Mouse (Mus musculus): Measurements from ENCODE around the gene Gm10842. TPM values are rescaled to one million over a fixed set of nuclear protein-coding genes. Genes with fewer than 3 reads are reported as not detected.

The Gm10842 gene
- polyA plus RNA-seq, 1 experiment from 2014 or later, result not detected

DNA sequence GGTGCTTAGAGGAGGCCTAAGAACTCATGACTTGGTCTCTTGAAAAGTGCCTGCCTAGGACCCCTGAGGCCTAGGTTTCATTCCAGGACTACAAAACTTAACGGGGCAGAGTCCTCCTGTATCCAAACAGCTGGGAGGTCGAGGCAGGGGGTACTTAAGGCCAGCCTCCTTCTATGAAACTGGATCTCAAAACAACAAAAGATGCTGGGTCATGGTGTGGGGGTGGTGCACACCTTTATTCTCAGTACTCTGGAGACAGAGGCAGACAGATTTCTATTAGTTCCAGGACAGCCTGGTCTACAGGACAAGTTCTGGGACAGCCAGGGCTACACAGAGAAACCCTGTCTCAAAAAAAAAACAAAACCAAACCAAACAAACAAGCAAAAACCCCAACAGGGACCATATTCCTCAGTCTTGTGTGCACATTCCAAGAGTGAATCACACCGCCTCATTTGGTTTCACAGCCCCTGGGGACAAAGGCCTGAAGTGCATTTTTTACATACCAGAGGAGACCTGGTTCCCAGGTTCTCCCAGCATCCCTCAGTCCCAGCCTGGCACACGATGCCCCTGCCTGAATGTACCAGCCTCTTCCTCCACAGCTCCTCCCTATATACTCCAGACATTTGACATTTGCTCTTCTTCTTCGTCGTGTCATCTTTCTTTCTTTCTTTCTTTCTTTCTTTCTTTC, 13.1 kb downstream of the Gm10842 start:
- Histone ChIP-seq H3K9ac (ENCODE audit: low read depth, low read length) (no peak overlapping the region), H3K4me2 (ENCODE audit: low read depth, low read length) (no peak overlapping the region), H3K36me3 (ENCODE audit: control insufficient read depth, insufficient read depth) (no peaks in the 10 kb centered on the region), H3K9me3 (replicated peaks; ENCODE audit: control insufficient read depth, low read length) (peaks cover under 1% of the 10 kb centered on the region; the same call in 1 of the 2 replicates), H3K27me3 (ENCODE audit: control insufficient read depth, insufficient read depth, low read depth, low read length) (no peaks in the 10 kb centered on the region), H3K4me1 (ENCODE audit: control insufficient read depth, low read depth, low read length) (peaks cover 23% of the 10 kb centered on the region), H3K4me3 (ENCODE audit: low read depth, low read length) (no peak overlapping the region), H3K27ac (ENCODE audit: low read length) (peak overlapping the region; percentile 33)
- no peak for ATAC-seq (ENCODE audit: low read depth)
- WGBS (ENCODE audit: insufficient replicate concordance), result 63% methylated on average over 6 of the region's 6 CpGs

GRCm38 (mm10) chr11:105161411-105161810, 14.7 kb downstream of the Gm10842 start:
- Histone ChIP-seq H3K9me3 (replicated peaks; ENCODE audit: control insufficient read depth, low read length) (peaks cover 4% of the 10 kb centered on the region), H3K36me3 (ENCODE audit: control insufficient read depth, insufficient read depth) (no peaks in the 10 kb centered on the region), H3K4me1 (ENCODE audit: control insufficient read depth, low read depth, low read length) (peaks cover 18% of the 10 kb centered on the region), H3K4me3 (ENCODE audit: low read depth, low read length) (no peak overlapping the region), H3K4me2 (ENCODE audit: low read depth, low read length) (no peak overlapping the region), H3K9ac (ENCODE audit: low read depth, low read length) (no peak overlapping the region), H3K27me3 (ENCODE audit: control insufficient read depth, insufficient read depth, low read depth, low read length) (no peaks in the 10 kb centered on the region), H3K27ac (ENCODE audit: low read length) (no peak overlapping the region)
- no peak for ATAC-seq (ENCODE audit: low read depth)
- WGBS (ENCODE audit: insufficient replicate concordance), result 79% methylated on average over 2 of the region's 2 CpGs

DNA sequence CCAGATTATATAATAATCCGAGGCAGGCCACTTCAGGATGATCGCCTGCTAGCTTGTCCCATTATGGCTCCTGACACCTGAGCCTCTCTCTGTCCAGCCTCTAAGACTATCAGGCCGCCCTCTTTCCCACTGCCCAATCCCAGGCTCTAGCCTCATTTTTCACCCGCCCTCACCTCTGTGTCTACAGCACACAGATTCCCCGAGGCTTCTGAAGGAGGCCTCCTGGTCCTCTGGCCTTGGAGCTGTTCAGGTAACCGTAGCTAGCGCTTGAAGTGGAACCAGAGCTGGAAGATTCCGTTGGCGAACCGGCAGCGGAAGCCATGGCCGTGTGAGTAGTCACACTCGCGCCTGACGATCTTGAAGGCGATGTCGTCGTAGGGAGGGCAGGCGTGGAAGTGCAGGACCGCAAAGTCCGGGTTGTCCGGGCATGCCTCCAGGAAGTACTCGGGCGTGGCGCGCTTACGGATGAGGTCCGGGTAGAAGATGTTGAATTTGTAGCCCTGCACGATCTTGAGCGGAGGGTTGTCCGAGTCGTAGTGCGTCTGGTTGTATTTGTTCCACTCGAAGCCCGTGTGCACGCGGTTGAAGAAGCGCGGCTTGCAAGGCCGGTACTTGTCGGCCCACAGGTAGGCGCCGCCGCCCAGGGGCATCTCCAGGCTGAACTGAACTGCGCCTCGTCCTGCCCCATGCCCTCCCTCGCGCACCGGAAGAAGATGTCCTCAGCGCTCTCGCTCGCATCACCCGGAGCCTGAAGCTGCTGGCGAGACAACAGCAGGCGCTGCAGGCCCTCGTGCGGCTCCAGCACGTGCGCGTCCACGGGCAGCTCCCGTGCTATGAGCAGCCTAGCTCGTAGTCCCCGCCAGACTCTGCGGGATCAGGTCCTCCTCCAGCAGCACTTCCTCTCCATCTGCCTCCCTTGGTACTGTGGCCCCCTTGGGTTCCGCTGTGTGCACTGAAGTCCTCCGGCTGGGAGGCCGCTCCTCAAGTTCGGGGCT, 18.1 kb downstream of the Gm10842 start:
- Histone ChIP-seq H3K9me3 (replicated peaks; ENCODE audit: control insufficient read depth, low read length) (peaks cover 4% of the 10 kb centered on the region), H3K36me3 (ENCODE audit: control insufficient read depth, insufficient read depth) (no peaks in the 10 kb centered on the region), H3K4me1 (ENCODE audit: control insufficient read depth, low read depth, low read length) (no peaks in the 10 kb centered on the region; the same call in 1 of the 2 replicates), H3K9ac (ENCODE audit: low read depth, low read length) (no peak overlapping the region), H3K27me3 (ENCODE audit: control insufficient read depth, insufficient read depth, low read depth, low read length) (no peaks in the 10 kb centered on the region), H3K4me3 (ENCODE audit: low read depth, low read length) (no peak overlapping the region), H3K4me2 (ENCODE audit: low read depth, low read length) (no peak overlapping the region), H3K27ac (ENCODE audit: low read length) (no peak overlapping the region)
- no peak for ATAC-seq (ENCODE audit: low read depth)
- WGBS (ENCODE audit: insufficient replicate concordance), result 78% methylated on average over 69 of the region's 69 CpGs

GRCm38 (mm10) chr11:105166780-105167179, 20.1 kb downstream of the Gm10842 start:
- Histone ChIP-seq H3K27ac (ENCODE audit: low read length) (no peak overlapping the region), H3K27me3 (ENCODE audit: control insufficient read depth, insufficient read depth, low read depth, low read length) (no peaks in the 10 kb centered on the region), H3K9me3 (replicated peaks; ENCODE audit: control insufficient read depth, low read length) (peaks cover 4% of the 10 kb centered on the region), H3K36me3 (ENCODE audit: control insufficient read depth, insufficient read depth) (no peaks in the 10 kb centered on the region), H3K4me2 (ENCODE audit: low read depth, low read length) (no peak overlapping the region), H3K4me3 (ENCODE audit: low read depth, low read length) (no peak overlapping the region), H3K9ac (ENCODE audit: low read depth, low read length) (no peak overlapping the region), H3K4me1 (ENCODE audit: control insufficient read depth, low read depth, low read length) (peaks cover 5% of the 10 kb centered on the region)
- ATAC-seq (ENCODE audit: low read depth), result no peak
- 78% methylated on average over 10 of the region's 10 CpGs for WGBS (ENCODE audit: insufficient replicate concordance)

DNA sequence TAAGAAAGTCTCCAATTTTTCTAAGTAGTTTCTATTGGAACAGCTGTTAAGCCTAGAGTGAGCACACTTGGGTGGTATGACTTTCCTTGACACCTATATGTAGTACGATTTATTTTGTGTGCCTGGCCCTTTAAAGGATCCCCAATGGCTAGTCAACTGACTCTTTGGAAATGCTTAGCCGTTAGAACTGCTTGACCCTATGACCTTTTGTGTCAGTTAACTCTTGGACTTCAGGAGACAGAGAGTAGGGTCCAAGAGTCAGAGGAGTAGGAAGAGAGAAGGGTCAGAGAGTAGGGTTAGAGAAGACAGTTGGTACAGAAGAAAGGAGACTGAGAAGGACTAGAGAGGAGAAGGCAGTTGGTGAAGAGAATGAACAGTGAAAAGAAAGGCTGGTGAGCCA, 31.8 kb downstream of the Gm10842 start, which contains the start of gene Tlk2:
TSS of gene Tlk2 (plus strand) at position 292 of the 400 bp plus-strand sequence.
- peaks cover 19% of the 10 kb centered on the region for H3K4me1 ChIP-seq (ENCODE audit: control insufficient read depth, low read depth, low read length)
- 70% methylated on average over 2 of the region's 2 CpGs for WGBS (ENCODE audit: insufficient replicate concordance)
- peak within 1 kb of the TSS; percentile 100 for H3K9ac ChIP-seq (ENCODE audit: low read depth, low read length)
- peak within 1 kb of the TSS; percentile 94 for H3K27ac ChIP-seq (ENCODE audit: low read length)
- H3K4me3 ChIP-seq (ENCODE audit: low read depth, low read length), result peak within 1 kb of the TSS; percentile 98
- H3K4me2 ChIP-seq (ENCODE audit: low read depth, low read length), result peak within 1 kb of the TSS; percentile 65
- no peaks in the 10 kb centered on the region for H3K36me3 ChIP-seq (ENCODE audit: control insufficient read depth, insufficient read depth)
- no peak for ATAC-seq (ENCODE audit: low read depth)
- H3K9me3 ChIP-seq (replicated peaks; ENCODE audit: control insufficient read depth, low read length), result no peaks in the 10 kb centered on the region
- no peaks in the 10 kb centered on the region for H3K27me3 ChIP-seq (ENCODE audit: control insufficient read depth, insufficient read depth, low read depth, low read length)

GRCm38 (mm10) chr11:105179523-105179922, 32.8 kb downstream of the Gm10842 start:
- no peaks in the 10 kb centered on the region for H3K27me3 ChIP-seq (ENCODE audit: control insufficient read depth, insufficient read depth, low read depth, low read length)
- peak overlapping the region; percentile 94 for H3K27ac ChIP-seq (ENCODE audit: low read length)
- peak overlapping the region; percentile 65 for H3K4me2 ChIP-seq (ENCODE audit: low read depth, low read length)
- H3K4me3 ChIP-seq (ENCODE audit: low read depth, low read length), result peak overlapping the region; percentile 98
- peaks cover 4% of the 10 kb centered on the region for H3K36me3 ChIP-seq (ENCODE audit: control insufficient read depth, insufficient read depth)
- ATAC-seq (ENCODE audit: low read depth), result no peak
- H3K9me3 ChIP-seq (replicated peaks; ENCODE audit: control insufficient read depth, low read length), result no peaks in the 10 kb centered on the region
- peaks cover 19% of the 10 kb centered on the region for H3K4me1 ChIP-seq (ENCODE audit: control insufficient read depth, low read depth, low read length)
- peak overlapping the region; percentile 100 for H3K9ac ChIP-seq (ENCODE audit: low read depth, low read length)
- 65% methylated on average over 4 of the region's 4 CpGs for WGBS (ENCODE audit: insufficient replicate concordance)

DNA sequence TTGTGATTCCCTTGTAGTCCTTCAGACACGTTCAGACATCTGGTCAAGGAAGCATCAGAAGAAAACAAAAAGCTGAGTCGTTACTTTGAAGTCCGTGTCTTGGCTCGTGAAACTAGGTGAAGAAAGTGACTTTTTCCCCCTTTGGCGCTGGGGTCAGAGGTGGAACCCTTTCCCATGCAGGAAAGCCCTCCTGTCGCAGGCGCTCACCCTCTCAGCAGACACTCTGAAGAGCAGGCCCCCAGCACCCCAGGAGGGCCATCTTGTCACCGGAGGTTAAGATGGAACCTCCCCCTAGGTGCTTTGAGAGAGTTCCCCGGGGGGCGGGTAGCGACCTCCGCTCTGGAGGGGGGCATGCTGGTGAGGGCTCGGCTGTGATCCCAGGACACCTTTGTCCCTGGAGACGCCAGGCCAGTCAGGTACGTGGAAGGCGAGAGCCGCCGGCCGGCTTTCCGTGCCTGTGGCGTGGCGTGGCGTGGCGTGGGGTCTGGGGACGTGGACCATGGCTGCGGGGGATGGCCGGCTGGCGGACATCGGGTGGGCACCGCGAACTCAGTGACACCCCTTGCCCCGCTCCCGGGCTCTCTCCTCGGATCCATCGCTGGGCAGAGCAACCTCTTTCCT, 33.9 kb downstream of the Gm10842 start:
- no peaks in the 10 kb centered on the region for H3K9me3 ChIP-seq (replicated peaks; ENCODE audit: control insufficient read depth, low read length)
- ATAC-seq (ENCODE audit: low read depth), result peak; percentile 19
- peak overlapping the region; percentile 100 for H3K9ac ChIP-seq (ENCODE audit: low read depth, low read length)
- H3K36me3 ChIP-seq (ENCODE audit: control insufficient read depth, insufficient read depth), result peaks cover 10% of the 10 kb centered on the region
- H3K4me1 ChIP-seq (ENCODE audit: control insufficient read depth, low read depth, low read length), result peaks cover 19% of the 10 kb centered on the region
- no peaks in the 10 kb centered on the region for H3K27me3 ChIP-seq (ENCODE audit: control insufficient read depth, insufficient read depth, low read depth, low read length)
- 1% methylated on average over 35 of the region's 35 CpGs for WGBS (ENCODE audit: insufficient replicate concordance)
- H3K4me2 ChIP-seq (ENCODE audit: low read depth, low read length), result peak overlapping the region; percentile 65
- H3K27ac ChIP-seq (ENCODE audit: low read length), result peak overlapping the region; percentile 94
- peak overlapping the region; percentile 98 for H3K4me3 ChIP-seq (ENCODE audit: low read depth, low read length)

DNA sequence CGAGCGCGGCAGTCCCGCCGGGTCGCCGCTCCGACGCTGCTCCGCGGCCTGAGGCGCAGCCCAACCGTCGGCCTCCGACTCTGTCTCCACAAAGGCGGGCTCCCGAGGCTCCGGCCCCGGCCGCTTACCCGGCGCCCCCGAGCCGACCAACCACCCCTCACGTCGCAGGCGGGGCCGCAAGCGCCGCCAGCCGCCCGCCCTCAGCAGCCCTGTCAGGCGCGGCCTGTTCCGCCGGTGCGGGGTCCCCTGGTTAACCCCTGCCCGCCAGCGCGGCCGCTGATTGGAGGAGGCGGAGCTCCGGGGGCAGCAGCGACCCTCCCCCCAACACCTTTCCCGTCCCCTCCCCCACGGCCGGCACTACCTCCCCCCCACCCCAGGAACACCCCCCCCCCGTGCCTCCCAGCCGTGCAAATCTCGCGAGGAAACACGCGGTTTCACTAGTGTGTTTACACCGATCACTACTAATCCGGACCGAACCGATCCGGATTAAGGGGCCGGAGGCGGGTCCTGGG, 34.5 kb downstream of the Gm10842 start:
- peak; percentile 92 for ATAC-seq (ENCODE audit: low read depth)
- H3K9me3 ChIP-seq (replicated peaks; ENCODE audit: control insufficient read depth, low read length), result no peaks in the 10 kb centered on the region
- peak overlapping the region; percentile 65 for H3K4me2 ChIP-seq (ENCODE audit: low read depth, low read length)
- H3K27me3 ChIP-seq (ENCODE audit: control insufficient read depth, insufficient read depth, low read depth, low read length), result no peaks in the 10 kb centered on the region
- under 1% methylated on average over 50 of the region's 60 CpGs for WGBS (ENCODE audit: insufficient replicate concordance)
- H3K4me1 ChIP-seq (ENCODE audit: control insufficient read depth, low read depth, low read length), result peaks cover 19% of the 10 kb centered on the region
- peaks cover 15% of the 10 kb centered on the region for H3K36me3 ChIP-seq (ENCODE audit: control insufficient read depth, insufficient read depth)
- peak overlapping the region; percentile 100 for H3K9ac ChIP-seq (ENCODE audit: low read depth, low read length)
- peak overlapping the region; percentile 98 for H3K4me3 ChIP-seq (ENCODE audit: low read depth, low read length)
- peak overlapping the region; percentile 94 for H3K27ac ChIP-seq (ENCODE audit: low read length)

Data from liver, embryonic 16.5 days (tissue).